Mouse (Mus musculus) ovary, adult 18-20 months (tissue): Measurements from ENCODE around the gene Fgfr2.
"Not testable (repeated sequence)": the region's sequence is repeated elsewhere in the genome, so short reads cannot be mapped to it uniquely, and the experiment has no call there.

ENCODE experiments used
- DNase-seq: peaks from one replicate; pipeline ENCODE4 v3.0.0; 2022; ENCODE audit warnings: low spot score, mixed read lengths

The Fgfr2 gene

DNA sequence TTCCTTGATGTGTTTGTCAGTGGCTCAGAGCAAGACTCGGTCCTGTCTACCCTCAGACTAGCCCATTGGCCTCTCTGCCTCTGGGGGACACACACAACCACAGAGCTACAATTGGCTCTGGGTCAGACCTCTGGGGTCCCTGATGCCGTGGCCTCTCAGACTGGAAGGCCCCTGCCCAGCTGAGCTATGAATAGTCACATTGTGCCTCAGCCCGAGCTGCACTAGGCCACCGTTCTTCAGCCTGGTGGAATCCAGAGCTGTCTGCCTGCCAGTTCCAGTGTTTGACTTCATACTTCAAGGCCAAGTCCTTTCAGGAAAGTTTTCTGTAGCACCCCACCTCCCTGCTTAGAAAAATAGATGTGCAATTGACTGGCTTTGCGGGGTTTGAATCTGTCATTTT lies 434.4 kb downstream of the Fgfr2 start:
- no peak for DNase-seq

DNA sequence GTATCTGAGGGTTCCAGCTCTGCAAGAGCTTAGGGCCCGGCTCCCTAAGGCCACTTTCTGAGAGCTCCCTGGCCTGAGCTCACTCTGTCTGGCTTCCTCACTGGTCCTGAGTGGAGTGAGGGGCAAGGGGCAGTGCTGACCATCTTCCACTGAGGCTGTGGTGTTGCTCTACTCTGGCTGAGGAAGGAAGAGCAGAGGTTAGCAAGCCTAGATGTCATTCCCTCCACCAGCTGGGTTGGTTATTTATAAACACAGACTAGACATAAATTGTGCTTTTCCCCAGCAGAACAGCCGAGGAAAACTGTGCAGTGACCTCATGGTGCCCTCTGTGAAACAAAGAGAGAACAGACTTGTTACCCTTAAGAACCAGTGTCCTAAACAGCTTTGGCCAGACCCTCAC lies 435.3 kb downstream of the Fgfr2 start:
- DNase-seq = no peak

DNA sequence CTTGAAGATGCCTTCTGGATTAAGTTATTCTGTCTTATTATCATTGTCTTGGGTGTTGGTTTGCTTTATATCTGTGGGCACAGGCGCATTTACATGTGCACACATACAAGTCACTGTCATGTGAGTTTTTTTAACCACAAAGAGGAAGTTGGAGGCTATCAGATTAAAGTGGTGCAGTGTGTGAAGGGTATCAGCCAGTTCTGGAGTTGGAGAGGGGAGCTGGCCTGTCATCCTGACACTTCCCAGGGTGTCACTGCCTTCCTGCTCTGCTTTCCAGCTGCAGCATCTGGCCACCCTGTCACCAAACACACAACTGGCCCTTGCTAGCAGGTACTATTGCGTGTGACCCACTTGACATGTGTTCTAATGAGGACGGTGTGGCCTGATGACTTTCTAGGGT lies 436.6 kb downstream of the Fgfr2 start:
- no peak for DNase-seq

DNA sequence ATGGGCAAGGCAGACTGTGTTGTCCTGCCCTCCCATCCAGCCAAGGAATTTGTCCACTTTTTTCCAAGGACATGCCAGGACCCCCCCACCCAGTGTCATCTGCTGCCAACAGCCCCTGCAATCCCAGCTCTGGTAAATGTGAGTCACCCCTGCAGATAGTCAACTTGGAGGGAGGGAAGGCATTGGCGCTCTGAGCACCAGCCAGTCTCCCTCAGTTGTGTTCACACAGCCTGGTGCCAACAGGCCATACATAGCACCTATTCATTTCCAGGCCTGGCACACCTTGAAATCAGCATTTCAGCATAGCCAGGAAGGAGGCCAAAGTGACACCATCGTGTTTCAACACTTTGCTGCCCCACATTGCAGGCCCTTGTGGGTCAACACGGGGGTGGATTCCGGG lies 439.2 kb downstream of the Fgfr2 start:
- no peak for DNase-seq

DNA sequence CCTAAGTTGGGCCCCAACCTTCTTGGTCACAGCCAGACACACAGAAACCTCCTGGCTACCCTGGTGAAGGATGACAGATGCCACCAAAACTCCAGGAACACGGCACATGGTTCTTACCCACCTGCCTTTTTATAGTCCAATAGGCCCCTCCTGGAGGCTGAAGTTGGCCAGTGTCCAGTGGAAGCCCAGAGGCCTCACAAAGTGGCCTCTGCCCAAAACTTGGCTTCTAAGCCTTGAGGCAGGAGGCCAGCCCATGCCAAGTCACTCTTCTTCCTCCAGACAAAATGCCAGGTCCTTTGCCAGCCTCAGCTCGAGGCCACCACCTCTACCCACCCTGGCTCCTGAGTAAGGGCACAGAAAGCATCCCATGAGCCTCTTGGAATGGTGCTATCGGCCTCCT lies 440.2 kb downstream of the Fgfr2 start:
- DNase-seq = no peak

DNA sequence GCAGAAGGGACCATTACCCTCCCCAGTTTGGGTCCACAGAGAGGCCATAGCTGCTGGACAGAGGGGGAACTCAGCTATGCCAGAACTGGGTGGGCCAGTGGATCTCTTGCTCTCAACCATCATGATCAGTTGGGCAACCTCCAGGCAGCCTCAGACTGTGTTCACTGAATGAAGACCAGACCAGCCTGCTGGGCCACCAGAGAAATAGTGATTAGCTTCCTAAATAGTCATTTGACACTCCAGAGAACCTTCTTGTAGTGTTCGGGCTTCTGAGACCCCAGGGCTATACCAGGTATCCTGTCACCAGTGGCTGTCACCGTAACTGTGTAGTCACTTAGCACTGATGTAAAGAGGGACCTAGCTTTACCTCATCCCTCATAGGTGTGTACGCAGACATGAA lies 440.8 kb downstream of the Fgfr2 start:
- DNase-seq = no peak

DNA sequence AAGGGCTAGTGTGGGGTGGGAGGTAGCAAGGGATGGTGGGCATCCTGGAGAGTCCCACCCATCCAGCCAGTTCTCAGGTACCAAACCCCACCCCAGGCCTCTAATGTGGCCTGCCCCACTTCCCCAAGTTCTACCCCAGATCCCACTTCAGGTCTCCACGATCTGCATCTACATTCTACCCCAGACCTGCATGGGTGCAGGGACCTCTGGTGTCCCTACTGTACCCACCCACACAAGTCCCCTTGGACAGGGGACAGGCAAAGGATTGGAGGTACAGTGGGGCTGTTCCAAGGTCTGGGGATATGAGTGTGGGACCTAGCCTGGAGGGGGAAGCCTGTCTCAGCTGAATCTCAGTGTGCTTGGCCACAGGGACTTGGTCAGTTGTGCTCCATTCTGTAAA lies 441.3 kb downstream of the Fgfr2 start:
- no peak for DNase-seq

DNA sequence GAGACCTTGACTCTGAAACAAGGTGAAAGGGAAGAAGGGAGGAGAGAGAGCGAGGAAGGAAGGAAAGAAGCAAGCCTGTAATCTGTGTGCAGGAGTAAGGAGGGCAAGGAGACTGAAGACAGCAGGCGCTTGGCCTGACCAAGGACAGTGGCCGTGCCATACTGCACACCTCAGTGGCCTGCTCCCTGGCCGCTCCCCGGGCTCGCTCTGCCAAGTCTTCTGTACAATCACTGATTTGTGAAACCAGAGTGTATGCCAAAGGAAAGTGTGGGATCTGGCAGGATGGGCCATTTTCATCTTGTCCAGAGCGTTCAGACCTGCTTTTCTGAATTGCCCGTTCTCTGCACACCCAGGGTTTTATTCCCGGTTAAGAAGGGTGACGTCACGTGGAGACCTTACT lies 441.9 kb downstream of the Fgfr2 start:
- DNase-seq = no peak

DNA sequence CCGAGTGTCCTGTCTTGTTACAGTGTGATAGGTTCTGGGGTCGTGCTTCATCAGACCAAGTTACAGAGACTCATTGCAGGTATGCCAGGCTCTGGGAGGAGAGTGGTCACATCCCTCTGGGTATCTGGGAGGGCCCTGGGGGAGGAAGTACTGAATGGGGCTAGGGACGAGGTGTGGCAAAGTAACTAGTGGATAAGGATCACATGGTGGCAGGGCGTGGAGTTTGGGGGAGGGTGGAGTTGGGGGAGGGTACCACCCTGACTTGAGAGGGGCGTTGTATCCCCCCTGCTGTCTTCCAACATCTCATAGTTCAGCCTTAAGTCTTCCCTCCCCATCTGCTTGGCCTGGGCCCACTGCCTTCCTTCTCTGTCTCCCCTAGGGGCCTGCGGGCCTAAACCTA lies 443.6 kb downstream of the Fgfr2 start:
- DNase-seq = no peak

DNA sequence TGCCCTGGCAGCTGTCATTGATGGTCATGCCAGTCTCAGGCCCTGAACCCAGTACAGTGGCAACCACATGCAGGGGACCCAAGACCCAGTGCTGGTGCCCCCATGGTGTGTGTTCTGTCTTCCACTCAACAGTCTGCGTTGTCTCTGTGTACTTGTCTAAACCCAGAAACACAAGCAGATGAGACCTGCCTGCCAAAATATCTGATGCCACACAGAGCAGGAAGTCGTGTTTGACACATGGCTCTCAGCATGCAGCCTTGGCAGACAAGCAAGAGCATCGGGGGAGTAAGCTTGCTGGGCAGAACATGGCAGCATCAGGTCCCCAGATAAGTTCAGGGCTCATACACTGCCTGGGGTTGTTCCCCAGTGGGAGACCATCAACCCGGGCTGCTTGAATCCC lies 444.0 kb downstream of the Fgfr2 start:
- DNase-seq = no peak

DNA sequence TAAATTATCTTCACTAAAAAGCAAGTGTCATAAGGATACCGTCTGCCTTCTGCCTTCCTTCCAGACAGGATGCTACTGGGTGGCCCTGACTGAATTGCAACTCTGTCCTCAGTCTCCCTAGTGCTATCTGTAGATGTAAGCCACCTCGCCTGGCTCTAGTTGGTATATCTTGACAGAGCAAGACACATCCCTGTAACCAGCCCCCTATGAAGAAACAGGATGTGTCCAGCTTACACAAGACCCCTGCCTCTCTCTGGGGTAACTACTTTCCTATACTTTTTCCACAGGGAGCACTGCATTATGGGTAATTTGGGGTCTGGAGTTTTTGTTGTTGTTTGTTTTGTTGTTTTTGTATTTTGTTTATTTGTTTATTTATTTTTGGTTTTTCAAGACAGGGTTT lies 447.2 kb downstream of the Fgfr2 start:
- no peak for DNase-seq

DNA sequence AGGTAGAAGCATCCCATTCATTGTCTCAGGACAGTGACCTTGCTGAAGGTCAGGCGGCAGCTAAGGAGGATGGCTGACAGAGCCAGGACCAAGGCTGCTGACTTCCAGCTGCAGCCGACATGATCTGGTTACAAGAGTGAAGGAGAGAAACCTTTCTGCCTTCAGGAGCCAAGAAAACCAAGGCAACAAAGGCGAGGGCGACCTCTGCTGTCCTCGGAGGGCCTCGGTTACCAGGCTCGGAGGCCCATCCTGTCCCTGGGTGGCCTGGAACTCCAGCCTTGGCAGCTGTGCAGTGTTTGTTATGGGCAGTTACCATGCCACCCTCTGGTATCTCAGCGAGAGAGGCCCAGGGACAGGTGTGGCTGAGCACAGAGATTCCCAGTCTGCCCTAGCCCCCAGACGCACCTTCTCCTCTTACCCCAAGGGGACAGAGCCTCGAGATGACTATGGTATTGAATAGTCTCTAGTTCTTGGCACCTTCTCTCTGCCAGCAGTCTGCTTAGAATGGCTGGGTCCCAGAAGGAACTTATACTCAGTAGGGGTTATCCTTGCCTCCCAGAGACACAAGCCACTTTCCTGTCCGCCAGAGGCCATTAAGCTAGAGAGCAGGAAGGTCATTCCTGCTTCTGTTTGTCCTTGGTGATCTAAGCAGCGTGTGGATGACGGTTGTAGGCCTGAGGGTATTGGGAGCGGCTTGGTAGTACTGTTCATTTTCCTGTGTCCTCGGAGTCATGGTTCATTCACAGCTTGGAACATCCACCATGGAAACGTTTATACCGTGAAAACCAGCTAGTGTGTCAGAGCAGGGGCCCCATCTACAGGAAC lies 449.0 kb downstream of the Fgfr2 start:
- peak; percentile 43 for DNase-seq

DNA sequence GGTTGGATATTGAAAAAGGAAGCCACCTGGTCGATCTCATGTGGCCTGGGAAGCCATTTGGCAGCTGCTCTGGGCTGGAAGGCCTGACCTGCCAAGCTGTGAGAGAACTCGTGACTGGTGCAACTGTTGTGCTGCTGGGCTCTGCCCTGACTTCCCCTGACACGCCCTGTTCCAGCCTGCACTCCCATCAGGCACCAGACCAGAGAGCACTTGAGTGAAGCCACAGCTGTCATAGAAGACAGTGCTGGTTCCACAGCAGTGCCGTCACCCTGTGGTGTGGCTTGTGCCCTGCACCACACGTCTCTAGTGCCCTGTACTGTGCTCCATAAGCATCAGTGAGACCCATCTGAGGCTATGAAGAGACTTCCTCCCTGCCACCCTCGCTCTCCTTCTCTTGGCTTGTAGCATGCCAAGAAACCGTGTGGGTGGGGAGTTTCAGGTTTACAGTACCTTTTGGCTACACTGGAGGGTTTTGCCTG lies 450.6 kb downstream of the Fgfr2 start:
- DNase-seq = no peak

DNA sequence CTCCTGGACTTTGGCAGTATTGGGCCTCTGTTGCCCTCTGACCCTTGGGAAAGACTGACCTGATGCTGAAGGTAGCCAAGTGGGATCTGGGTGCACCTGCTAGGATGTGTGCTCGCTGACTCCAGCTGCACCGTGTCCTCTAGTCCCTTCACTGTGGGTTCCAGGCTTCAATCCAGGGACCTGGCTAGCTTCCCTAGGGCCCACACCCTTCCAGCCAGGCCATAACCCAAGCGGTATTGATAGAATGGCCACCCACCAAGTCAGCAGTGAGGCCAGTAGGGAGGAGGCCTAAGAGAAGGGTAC lies 452.3 kb downstream of the Fgfr2 start:
- DNase-seq = no peak

DNA sequence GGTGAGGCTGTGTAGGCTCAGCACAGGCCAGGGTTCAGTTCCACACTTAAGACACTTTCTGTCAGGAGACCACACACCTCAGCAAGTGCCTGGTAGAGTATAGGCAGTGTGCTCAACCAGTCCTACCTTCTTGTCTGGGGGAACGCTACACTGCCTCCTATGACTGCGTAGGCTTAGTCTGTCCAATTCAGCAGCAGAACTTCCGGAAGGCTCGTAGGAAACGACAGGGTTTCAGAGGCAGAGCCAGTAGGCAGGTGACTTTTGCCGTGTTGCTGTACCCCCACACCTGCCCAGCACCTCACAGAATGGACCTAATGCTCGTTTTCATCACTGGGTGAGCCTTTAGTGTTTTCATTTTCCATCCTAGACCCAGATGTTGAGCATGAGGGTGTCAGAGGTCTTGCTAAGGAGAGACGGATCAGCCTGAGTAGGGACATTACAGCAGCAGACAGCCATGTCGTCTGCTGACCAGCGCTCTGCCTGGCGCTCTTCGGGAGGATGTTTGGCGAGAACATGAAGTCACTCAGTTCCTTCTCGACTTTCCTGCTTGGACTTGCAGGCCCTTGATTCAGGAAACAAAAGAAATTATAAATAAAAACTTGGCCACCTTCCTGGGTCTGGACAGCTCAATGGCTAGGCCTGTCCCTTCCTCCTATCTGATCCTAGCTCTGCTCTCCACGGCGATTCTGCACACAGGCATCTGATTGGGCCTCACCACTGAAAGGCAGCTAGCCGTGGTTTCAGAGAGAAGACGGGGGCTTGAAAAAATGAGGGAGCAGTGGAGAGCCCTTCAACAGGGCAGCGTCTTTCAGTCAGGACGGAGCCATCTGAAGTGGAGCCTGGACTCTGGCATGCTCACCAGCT lies 452.9 kb downstream of the Fgfr2 start:
- no peak for DNase-seq

DNA sequence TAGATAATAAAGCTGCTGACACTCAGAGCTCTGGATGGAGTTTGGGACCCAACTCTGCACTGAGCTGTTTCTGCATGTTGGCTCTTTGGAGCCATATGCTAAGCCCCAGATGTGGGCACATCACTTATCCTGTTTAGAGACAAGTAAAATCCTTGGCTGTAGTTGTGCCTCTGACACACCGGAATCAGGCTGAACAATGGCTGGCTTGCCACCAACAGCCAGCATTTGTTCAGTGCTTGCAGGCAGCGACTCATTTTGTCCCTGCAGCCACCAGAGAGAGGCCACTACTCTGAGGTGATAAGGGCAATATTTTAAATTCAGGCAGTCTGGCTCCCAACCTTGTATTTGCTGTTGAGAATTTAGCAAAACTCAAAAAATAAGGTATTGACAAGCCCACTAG lies 454.5 kb downstream of the Fgfr2 start:
- no peak for DNase-seq

DNA sequence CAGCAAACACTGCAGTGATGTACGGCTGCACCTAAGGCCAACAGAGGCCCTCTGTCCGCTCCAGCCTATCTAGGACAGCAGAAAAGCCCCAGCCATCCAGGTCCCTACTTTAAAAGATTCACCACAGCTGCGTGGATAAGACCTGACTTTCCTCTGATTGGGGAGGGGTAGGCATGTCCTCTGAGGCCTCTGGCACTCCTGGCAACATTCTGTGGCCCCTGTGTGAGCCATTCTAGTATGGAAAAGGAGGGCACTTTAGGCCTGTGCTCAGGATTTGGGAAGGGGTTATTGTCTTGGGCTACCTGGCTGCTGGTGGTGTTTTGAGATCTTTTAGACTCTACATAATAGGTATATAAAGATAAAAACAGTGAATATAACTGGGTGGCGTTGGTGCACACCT lies 456.6 kb downstream of the Fgfr2 start:
- DNase-seq = no peak

DNA sequence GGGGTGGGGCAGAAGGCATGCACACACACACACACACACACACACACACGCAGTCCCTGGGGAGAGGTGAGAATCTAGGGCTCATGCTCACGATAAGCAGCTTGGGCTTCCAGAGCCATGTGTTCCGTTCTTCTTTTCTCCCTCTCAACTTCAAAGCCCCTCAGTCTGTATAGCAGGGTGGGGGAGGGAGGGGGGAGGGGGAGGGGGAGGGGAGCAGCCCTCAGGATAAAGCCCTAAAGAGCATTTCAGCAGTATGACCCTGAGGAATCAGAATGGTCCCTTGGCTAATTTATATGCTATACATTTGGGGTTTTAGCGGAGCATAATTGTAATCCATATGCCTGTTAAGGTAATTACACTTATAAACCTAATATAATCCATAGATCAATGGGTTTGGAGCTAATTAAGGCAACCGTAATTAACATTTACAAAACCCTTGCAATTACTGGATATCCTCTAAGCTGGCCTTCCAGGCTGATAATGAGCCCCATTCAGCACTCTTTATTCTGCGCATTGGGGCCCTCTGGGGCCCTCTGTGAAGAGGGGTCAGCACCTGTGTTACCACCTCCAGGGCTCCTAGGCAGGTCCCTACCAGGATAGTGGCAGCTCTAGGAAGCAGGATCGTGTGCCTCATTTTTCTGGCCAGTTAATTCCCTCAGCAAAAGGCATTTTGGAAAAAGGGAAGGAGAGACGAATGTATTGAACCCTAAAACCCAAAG lies 457.3 kb downstream of the Fgfr2 start:
- DNase-seq = no peak

DNA sequence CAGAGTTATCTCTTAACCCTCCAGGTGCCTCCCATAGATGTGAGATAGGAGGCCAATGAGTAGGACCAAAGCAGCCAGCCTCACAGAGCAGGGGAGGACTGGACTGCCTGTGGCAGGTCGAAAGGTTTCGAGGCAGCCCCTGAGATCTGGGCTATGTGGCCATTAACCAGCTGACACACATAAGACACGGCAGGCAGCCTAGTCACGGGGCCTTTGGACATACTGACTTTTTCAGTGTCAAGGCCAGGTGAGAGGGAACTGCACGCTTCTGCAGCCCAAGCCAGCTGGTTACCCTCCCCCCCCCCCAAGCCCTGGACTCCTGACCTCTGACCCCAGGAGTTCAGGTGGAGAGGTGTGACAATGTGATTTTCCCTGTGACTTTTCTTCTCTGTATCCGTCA lies 458.3 kb downstream of the Fgfr2 start:
- no peak for DNase-seq

DNA sequence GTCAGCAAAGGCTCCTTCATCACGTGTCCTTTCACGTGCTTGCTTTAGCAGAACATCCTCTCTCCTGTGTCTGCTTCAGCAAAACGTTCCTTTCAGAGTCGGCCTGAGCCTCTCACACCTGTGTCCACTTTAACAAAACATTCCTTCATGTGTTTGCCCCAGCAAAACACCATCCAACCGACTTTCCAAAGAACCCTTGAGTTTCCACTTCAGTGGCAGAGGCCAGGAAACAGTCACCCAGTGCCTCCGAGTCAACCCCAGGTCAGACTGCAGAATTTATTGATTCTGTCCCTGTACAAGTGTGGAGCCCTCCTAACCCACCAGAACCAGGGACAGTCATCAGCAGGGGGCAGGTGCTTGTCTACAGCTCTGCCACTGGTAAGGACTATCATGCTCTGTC lies 460.3 kb downstream of the Fgfr2 start:
- DNase-seq = not testable (repeated sequence)

DNA sequence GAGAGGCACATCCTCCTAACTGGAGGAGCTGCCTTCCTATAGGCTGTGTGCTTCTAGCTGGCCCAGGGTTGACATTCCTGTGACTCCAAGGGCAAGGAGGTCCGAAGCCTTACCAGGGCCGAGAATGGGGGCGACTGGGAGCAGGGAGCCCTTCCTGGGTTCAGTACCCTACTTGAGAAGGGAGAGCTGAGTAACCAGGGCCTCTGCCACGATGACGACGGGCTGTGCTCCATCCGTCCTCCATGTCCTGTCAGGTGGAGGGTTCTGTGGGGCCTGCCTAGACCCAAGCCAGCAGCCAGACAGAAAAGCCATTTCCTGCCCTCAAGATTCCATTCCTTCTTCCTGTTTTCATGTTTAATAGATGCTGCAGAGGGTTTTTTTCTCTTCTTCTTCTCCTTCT lies 463.5 kb downstream of the Fgfr2 start:
- DNase-seq = no peak

DNA sequence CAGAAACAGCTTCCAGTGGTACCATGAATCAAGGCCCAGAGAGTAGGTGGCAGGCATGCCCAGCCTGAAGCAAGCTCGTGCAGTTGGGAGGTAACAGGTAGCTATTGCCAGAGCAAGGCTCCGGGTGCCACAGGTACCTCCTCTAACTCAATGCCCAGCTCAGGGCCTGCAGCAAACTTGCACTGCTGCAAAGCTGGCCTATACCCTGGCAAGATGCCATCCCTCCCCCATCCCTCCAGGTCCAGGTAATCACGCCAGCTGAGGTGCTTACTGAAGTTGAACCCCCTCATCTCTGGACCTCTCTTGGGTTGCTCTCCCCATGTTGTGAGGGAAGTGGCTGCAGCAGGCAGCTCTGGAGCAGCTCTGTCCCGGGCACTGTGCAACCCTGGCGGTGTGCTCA lies 464.5 kb downstream of the Fgfr2 start:
- no peak for DNase-seq

DNA sequence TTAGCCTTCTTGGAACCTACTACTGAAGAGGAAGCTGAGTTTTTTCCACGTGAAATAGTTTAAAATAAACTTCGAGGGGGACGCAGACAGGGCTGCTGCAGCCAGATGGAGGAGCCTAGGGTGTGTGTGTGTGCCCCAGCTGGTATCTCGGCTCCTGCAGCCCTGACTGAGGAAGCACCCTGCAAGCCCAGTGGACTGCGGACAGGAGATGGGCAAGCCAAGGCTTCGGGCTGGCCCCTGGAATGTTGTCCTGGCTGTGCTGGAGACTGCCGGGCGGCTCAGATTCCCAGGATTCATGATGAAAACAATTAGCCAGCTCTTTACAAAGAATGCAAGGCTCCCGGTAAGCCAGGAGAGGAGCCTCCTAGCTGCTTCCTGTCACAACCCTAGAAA lies 465.1 kb downstream of the Fgfr2 start:
- DNase-seq = no peak
